Mouse (Mus musculus) forebrain, embryonic 12.5 days (tissue): Measurements from ENCODE around the gene Pyy. TPM values are rescaled to one million over a fixed set of nuclear protein-coding genes. Genes with fewer than 3 reads are reported as not detected.

ENCODE experiments used
- ATAC-seq: fragments of 200-750 bp; cut with Nextera tagmentation; 2 replicates; pipeline ENCODE4 v1.8.0; 2017; ENCODE audit warnings: moderate TSS enrichment; ENCODE audit not compliant: low FRiP score
- H3K27ac ChIP-seq: fragments of 300-500 bp; sonication (generic); 2 replicates; pipeline ENCODE4 v1.5.1; 2016; ENCODE audit warnings: mild to moderate bottlenecking
- H3K27me3 ChIP-seq: fragments of 300-500 bp; sonication (generic); 2 replicates; pipeline ENCODE4 v1.6.1; 2016; ENCODE audit warnings: mild to moderate bottlenecking
- H3K36me3 ChIP-seq: fragments of 300-500 bp; sonication (generic); replicated peaks from 2 replicates; pipeline ENCODE4 v1.6.1; 2016; ENCODE audit warnings: mild to moderate bottlenecking
- H3K4me1 ChIP-seq: fragments of 300-500 bp; sonication (generic); 2 replicates; pipeline ENCODE4 v1.6.1; 2016
- H3K4me2 ChIP-seq: fragments of 300-500 bp; sonication (generic); 2 replicates; pipeline ENCODE4 v1.6.1; 2016; ENCODE audit warnings: mild to moderate bottlenecking, moderate library complexity
- H3K4me3 ChIP-seq: fragments of 300-500 bp; sonication (generic); replicated peaks from 2 replicates; pipeline ENCODE4 v1.5.1; 2016; ENCODE audit warnings: mild to moderate bottlenecking
- H3K9ac ChIP-seq: fragments of 300-500 bp; sonication (generic); 2 replicates; pipeline ENCODE4 v1.6.1; 2016; ENCODE audit warnings: mild to moderate bottlenecking
- H3K9me3 ChIP-seq: fragments of 300-500 bp; sonication (generic); 2 replicates; pipeline ENCODE4 v1.6.1; 2016
- WGBS: fragments of 180-500 bp; shearing (Covaris S2); methylation state at CpG from one replicate; pipeline ENCODE4 v1.1.7; 2016; 5-methylcytosine and 5-hydroxymethylcytosine counted together
- polyA plus RNA-seq: library from polyadenylated mRNA; unstranded; fragments of >200 nt; fragmentation: Nextera tagmentation; extraction: Ambion mirVana; gene quantifications from 2 replicates; pipeline ENCODE4 v1.2.1, GENCODE M21; 2016

Gene Pyy
- polyA plus RNA-seq, 1 experiment from 2014 or later = not detected

DNA sequence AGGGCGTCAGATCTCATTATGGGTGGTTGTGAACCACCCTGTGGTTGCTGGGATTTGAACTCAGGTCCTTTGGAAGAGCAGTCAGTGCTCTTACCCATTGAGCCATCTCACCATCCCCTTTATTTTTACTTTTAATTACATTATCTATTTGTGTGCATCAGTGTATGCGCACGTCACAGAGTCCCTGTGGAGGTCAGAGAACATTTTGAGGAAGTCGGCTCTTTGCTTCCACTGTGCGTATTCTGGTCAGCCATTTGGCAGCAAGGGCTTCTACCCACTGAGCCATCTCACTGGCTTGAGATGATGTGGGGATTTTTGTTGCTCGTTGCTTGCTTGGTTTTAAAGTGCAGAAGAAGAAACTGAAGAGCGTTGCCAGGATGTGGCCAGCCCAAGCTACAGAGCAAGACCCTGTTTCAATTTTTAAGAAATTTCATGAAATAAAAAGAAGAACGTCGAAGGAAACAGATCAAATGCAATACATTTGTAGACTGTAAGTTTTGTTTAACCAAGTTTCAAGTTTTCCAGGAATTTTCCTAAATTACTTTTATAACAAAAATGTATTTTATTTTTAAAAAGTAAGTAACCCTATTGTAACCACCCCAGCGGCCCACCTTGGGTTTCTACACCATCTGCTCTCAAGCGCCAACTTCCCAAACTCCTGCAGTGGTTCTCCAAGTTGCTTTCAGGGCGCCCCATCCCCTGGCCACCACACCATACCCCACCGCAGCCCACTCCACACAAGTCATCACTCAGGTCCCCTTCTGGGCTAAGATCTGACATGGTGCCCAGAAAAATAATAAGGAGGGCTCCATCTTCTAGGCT, 30.2 kb upstream of the Pyy start:
- Histone ChIP-seq H3K27me3 (peaks cover 23% of the 10 kb centered on the region), H3K27ac (no peak overlapping the region), H3K4me3 (peak overlapping the region; percentile 17), H3K9me3 (no peaks in the 10 kb centered on the region), H3K9ac (0 out of 2 replicates have a peak overlapping the region, but pooled peaks have one; percentile 29), H3K36me3 (no peaks in the 10 kb centered on the region), H3K4me2 (peak overlapping the region; percentile 53), H3K4me1 (peaks cover 13% of the 10 kb centered on the region)
- ATAC-seq = peak; percentile 46
- WGBS = 45% methylated on average over 13 of the region's 13 CpGs

DNA sequence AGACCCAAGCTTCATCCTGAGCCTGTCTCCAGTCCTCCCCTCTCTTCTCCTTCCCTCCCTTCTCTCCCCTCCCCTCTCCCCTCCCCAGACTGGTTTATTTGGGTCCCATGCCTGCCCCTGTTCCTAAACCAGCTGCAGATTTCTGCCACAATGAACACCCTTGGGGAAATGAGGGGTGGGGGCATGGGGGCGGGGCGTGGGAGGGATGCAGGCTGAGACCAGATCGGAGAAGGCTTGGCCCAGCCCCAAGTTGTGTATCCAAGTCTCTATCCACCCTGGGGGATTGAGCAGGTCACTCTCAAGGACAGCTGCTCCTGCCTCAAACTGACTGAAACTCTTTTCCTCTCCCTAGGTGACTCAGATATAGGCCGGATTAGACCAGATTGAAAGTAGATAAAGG, 26.9 kb upstream of the Pyy start:
- 35% methylated on average over 4 of the region's 4 CpGs for WGBS
- H3K9me3 ChIP-seq = no peaks in the 10 kb centered on the region
- H3K9ac ChIP-seq = no peak overlapping the region
- no peak overlapping the region for H3K4me2 ChIP-seq
- H3K4me3 ChIP-seq = no peak overlapping the region
- H3K36me3 ChIP-seq = no peaks in the 10 kb centered on the region
- H3K27ac ChIP-seq = no peak overlapping the region
- peaks cover 11% of the 10 kb centered on the region for H3K27me3 ChIP-seq
- peaks cover 13% of the 10 kb centered on the region for H3K4me1 ChIP-seq
- ATAC-seq = no peak

DNA sequence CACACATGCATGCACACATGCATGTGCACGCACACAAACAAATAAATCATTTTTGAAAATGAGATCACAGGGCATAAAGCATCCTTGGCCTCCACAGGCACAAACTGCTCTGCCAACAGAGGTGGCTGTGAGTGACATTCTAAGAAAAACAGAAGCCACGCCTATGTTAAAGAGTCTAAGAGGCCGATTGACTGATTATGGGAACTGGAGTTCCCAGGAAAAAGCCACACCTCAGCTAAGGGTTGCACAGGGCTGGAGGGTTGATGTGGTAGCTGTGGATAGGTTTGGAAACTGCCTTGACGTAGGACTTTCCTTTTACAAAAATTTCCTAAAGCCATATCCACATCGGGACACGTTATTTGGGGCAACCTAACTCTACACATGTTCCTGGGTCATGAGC, 9.8 kb upstream of the Pyy start:
- Histone ChIP-seq H3K4me2 (no peak overlapping the region), H3K4me1 (no peaks in the 10 kb centered on the region), H3K27ac (no peak overlapping the region), H3K9ac (no peak overlapping the region), H3K36me3 (no peaks in the 10 kb centered on the region), H3K4me3 (no peak overlapping the region), H3K9me3 (peaks cover 5% of the 10 kb centered on the region; the same call in 1 of the 2 replicates), H3K27me3 (no peaks in the 10 kb centered on the region)
- 85% methylated on average over 6 of the region's 6 CpGs for WGBS
- no peak for ATAC-seq

DNA sequence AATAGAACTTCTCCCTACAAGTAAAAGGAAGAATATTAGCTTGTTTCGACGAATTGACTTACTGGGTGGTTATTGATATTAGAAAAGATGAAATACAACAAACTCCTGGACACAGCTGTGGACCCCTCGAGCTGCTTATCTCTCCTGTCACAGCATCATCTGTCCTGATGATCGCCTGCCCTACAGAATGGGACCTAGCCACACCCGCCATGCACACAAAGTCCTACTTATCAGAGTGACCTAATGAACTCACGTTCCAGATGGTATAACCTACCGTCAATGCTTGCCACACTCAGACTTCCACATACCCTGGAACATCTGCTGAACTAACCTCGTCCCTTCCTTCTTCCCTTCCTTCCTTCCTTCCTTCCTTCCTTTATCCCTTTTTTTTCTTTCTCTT, 8.6 kb upstream of the Pyy start:
- Histone ChIP-seq H3K27ac (no peak overlapping the region), H3K4me3 (no peak overlapping the region), H3K36me3 (no peaks in the 10 kb centered on the region), H3K4me1 (no peaks in the 10 kb centered on the region), H3K9me3 (peaks cover 5% of the 10 kb centered on the region; the same call in 1 of the 2 replicates), H3K9ac (no peak overlapping the region), H3K4me2 (no peak overlapping the region), H3K27me3 (no peaks in the 10 kb centered on the region)
- 82% methylated on average over 8 of the region's 8 CpGs for WGBS
- no peak for ATAC-seq

DNA sequence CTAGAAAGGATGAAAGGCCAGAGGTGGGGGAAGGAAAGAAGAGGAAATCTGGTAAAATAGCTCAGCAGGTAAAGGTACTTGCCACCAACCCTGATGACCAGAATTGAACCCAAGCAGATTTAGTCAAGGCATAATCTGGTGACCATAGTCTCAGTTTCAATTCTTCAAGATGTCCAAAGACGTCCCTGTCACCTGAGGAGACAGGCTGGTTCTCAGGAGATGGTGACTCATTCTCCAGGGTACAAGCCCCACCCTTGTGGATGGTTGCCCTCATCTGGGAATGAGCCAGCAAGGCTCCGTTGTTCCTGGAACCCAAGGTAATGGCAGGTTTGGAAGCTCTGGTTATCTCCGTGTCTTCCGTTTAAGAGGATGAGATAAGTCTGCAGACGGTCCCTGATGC, 3.9 kb upstream of the Pyy start:
- H3K27me3 ChIP-seq = peaks cover 32% of the 10 kb centered on the region
- no peak overlapping the region for H3K4me2 ChIP-seq
- H3K4me3 ChIP-seq = no peak overlapping the region
- no peaks in the 10 kb centered on the region for H3K4me1 ChIP-seq
- no peak overlapping the region for H3K9ac ChIP-seq
- H3K9me3 ChIP-seq = no peaks in the 10 kb centered on the region
- H3K27ac ChIP-seq = no peak overlapping the region
- H3K36me3 ChIP-seq = no peaks in the 10 kb centered on the region
- ATAC-seq = no peak
- 87% methylated on average over 5 of the region's 5 CpGs for WGBS

DNA sequence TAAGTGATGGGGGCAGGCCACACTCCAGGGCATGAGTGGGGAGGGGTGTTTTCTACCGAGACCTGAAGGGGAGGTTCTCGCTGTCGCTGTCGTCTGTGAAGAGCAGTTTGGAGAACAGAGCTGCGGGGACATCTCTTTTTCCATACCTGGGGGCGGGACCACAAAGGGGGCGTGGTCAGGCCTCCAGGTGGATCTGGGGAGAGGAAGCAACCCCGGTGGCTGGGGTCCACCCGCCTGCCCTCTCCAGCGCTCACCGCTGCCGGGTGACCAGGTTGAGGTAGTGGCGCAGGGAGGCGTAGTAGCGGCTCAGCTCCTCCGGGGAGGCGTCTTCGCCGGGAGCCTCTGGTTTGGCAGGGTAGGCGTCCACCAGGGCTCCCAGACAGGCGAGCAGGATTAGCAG, 721 bp downstream of the Pyy start:
- no peak overlapping the region for H3K9ac ChIP-seq
- H3K27ac ChIP-seq = no peak overlapping the region
- no peak overlapping the region; the same call in 1 of the 2 replicates for H3K4me2 ChIP-seq
- 0 out of 2 replicates have a peak overlapping the region, but pooled peaks have one; percentile 1 for H3K4me3 ChIP-seq
- H3K36me3 ChIP-seq = no peaks in the 10 kb centered on the region
- H3K27me3 ChIP-seq = peaks cover 76% of the 10 kb centered on the region
- no peak for ATAC-seq
- 0 out of 2 replicates have a peak, but pooled peaks cover 4% of the 10 kb centered on the region for H3K4me1 ChIP-seq
- no peaks in the 10 kb centered on the region for H3K9me3 ChIP-seq
- WGBS = 3% methylated on average over 21 of the region's 21 CpGs

DNA sequence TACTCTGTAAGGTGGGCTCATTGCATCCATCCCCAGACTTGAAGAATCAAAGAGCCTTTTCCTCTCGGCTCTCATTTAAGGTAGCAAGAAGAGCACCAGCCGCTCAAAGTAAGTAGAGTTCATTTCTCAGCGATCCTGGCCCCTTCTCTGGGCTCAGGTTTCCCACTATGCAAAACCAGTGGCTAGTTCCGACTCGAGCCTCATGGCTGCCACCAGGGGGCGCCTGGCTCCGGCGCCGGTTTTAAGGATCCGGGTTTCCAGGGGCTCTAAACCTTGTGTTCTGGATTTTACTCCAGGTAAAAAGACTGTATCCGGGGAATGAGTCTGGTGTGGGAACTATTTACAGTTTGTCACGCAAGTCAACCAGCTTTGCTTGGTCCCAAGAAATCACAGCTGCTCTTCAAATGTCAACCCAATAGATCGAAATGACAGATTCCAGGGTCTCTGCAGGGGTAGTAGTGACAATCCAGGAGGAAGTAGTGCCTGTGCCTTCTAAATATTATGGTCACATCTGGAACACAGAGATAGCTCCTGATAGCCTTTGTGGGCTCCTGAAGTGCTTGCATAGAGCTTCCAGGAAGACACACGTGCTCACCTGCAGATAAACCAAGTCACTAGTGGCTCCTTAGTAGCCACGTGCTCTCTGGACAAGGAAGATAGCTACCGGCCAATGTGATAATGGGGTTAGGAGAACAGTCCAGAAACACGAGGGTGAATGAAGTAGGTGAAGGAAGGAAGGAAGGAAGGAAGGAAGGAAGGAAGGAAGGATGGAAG, 5.0 kb downstream of the Pyy start:
- H3K27me3 ChIP-seq = peaks cover 94% of the 10 kb centered on the region
- WGBS = 21% methylated on average over 17 of the region's 17 CpGs
- no peak overlapping the region for H3K27ac ChIP-seq

DNA sequence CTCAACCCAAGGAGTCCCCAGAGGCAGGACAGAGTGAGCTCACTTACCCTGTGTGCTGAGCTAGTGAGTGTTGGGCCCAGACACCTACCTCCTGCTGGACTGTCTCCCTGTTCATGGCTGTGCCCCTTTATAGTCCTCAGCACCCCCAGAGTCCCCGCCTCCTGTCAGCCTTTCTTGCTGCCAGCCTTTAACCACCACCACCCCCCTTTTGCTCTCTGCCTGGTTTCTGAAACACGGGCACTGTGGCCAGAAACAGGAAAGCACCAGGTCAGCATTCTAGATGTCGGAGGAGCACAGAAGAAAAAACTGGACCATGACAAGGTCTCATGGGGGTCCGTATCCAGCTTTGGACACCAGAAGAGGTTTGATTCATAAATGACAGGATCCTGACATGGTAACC, 6.4 kb downstream of the Pyy start, which contains the start of gene Ppy:
Ppy (minus strand) TSS at position 101 of the 400 bp plus-strand sequence.
- Histone ChIP-seq H3K27me3 (peaks cover 80% of the 10 kb centered on the region), H3K36me3 (no peaks in the 10 kb centered on the region), H3K9me3 (no peaks in the 10 kb centered on the region), H3K4me3 (no peak within 1 kb of the TSS), H3K9ac (no peak within 1 kb of the TSS), H3K27ac (no peak within 1 kb of the TSS), H3K4me1 (peaks cover 17% of the 10 kb centered on the region), H3K4me2 (no peak within 1 kb of the TSS)
- WGBS = 84% methylated on average over 4 of the region's 4 CpGs
- no peak for ATAC-seq

More for the DNA sequence above, 5.0 kb downstream of the Pyy start:
- Histone ChIP-seq H3K4me1 (0 out of 2 replicates have a peak, but pooled peaks cover 4% of the 10 kb centered on the region), H3K9me3 (no peaks in the 10 kb centered on the region), H3K36me3 (no peaks in the 10 kb centered on the region), H3K4me3 (no peak overlapping the region), H3K9ac (no peak overlapping the region), H3K4me2 (no peak overlapping the region)
- ATAC-seq = 0 out of 2 replicates have a peak, but pooled peaks have one; percentile 11

DNA sequence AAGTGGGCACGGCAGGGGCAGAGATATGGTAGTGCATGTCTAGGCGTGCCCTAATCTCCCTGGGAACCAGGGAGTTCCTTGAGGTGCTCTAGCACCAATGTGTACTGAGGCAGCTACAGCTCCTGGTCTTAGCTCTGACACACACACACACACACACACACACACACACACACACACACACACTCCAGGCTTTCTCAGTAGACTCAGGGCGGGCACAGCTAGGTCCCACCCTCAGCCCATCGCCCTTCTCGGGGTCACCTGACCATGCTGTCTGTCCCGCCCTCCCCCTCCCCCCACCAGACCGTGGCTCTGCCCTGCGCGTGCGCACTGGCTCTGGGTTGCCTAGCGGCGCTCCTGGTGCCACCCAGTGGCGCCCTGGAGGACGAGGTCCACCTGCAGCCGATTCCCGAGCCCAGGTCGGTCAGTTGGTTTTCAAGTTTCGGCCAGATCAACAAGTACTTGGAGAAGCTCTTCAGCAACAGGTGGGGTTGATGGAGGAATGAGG, 10.7 kb downstream of the Pyy start:
- Histone ChIP-seq H3K4me3 (peak overlapping the region; percentile 21), H3K9ac (0 out of 2 replicates have a peak overlapping the region, but pooled peaks have one; percentile 7), H3K4me2 (peak overlapping the region; percentile 53), H3K36me3 (no peaks in the 10 kb centered on the region), H3K9me3 (no peaks in the 10 kb centered on the region), H3K27me3 (peaks cover 40% of the 10 kb centered on the region), H3K4me1 (peaks cover 15% of the 10 kb centered on the region), H3K27ac (no peak overlapping the region)
- 7% methylated on average over 16 of the region's 18 CpGs for WGBS
- ATAC-seq = peak; percentile 92

DNA sequence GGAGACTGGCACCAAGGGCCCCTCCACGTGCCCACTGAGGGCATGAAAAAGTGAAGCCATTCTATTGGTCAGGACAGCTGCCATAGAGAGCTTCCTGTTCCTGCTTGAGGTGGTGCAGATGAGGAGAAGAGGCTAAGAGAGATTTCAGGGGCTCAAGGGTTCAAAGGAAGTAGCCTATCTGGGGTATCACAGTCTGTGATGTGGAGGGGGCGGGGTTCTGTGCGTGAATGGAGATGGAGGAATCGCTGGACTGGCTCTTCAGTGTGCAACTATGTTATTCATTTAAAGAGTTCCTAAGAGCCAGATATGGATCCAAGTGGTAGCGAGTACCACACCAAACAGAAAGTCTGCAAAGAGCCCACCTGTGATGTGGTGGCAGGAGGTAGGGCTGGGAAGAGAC, 11.2 kb downstream of the Pyy start:
- WGBS = 74% methylated on average over 5 of the region's 5 CpGs
- no peaks in the 10 kb centered on the region for H3K9me3 ChIP-seq
- no peak for ATAC-seq
- H3K36me3 ChIP-seq = no peaks in the 10 kb centered on the region
- peak overlapping the region; percentile 53 for H3K4me2 ChIP-seq
- peaks cover 35% of the 10 kb centered on the region for H3K27me3 ChIP-seq
- H3K4me3 ChIP-seq = no peak overlapping the region
- no peak overlapping the region for H3K9ac ChIP-seq
- peaks cover 15% of the 10 kb centered on the region for H3K4me1 ChIP-seq
- H3K27ac ChIP-seq = no peak overlapping the region

DNA sequence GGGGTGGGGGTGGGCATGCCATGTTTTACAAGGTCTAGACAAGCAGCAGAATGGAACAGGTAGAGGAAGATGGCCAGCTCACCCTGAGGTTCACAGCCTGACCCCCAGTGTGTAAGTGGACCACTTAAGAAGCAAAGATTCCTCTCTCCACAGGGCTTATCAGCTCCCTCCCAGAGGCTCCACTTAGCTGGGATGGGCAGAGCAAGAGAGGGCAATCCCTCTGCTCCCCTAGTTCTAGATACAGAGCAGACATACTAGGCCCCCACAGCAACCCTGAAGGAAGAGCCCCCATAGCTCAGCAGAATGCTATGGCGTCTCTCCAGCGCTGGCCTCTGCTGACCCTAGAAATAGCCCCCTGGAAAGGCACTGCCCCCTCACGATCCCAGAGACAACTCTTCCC, 12.0 kb downstream of the Pyy start:
- ATAC-seq = no peak
- 74% methylated on average over 3 of the region's 3 CpGs for WGBS

More for the DNA sequence above, 12.0 kb downstream of the Pyy start:
- Histone ChIP-seq H3K9me3 (no peaks in the 10 kb centered on the region), H3K27ac (no peak overlapping the region), H3K4me1 (peaks cover 15% of the 10 kb centered on the region), H3K27me3 (peaks cover 28% of the 10 kb centered on the region), H3K4me3 (no peak overlapping the region), H3K4me2 (no peak overlapping the region), H3K36me3 (no peaks in the 10 kb centered on the region), H3K9ac (no peak overlapping the region)
